Mouse (Mus musculus): ENCODE data around the gene Svs2.

GRCm38 (mm10) chr2:164219295-164219694 is 19.0 kb downstream of the Svs2 start:
- TF ChIP-seq CTCF (IDR thresholded peaks at IDR 0.05; ENCODE audit: insufficient read depth, low read depth, low read length) = no peak
- TF ChIP-seq POLR2A (IDR thresholded peaks at IDR 0.05; ENCODE audit: insufficient read depth, low read depth, low read length) = no peak
